Mouse (Mus musculus) heart, postnatal 25 days (tissue): ENCODE measurements around the gene Gm13889. TPM values are rescaled to one million over a fixed set of nuclear protein-coding genes. Genes with fewer than 3 reads are reported as not detected.

Experiments
- DNase-seq: peaks from one replicate; pipeline ENCODE4 v3.0.0; 2022; ENCODE audit warnings: low spot score
- intact Hi-C: fragments of 180-260 bp; cut with DNase I; formaldehyde crosslinking; loops from one replicate; pipeline ENCODE4 v1.15.1; 2025
- total RNA-seq, 2 experiments: library from RNA; stranded (reverse); gene quantifications; 2 replicates each; pipeline ENCODE4 v1.2.3; 2021

Gm13889 gene
- total RNA-seq, result 10 to 100 TPM in 1 of 2 experiments, 1 to 10 TPM in 1; 9.5 to 11.2 TPM

- DNase-seq, result peak; percentile 56
- intact Hi-C loops, result loop anchor here (5.0 kb wide), 1 partner anchor 85 kb away; no protein-coding TSS in a partner anchor
These were observed at the start of gene Gm13889 for GRCm38 (mm10) chr2:93956908-93957784. Gene Gm13889 (minus strand): TSS chr2:93957201.

DNA sequence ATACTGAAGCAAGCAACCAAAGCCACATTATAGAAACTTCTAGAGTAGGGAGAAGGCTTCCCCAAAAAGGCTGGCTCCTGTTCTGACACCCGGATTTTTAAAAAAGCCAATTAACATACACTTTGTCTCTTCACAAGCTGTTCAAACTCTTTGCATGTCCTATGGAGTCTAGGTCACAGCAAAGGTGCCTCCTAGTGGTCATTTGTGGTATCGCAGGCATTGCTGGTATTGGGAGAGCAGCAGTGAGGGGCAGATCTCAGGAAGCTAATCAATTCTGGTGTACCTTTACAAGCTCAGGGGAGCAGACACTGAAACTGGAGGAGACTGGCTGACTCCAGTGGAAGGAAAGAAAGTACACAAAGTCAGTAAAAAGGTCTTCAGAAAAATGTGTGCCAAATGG is 45.3 kb upstream of the Gm13889 start:
- peak; percentile 39 for DNase-seq
- intact Hi-C loops, result loop anchor here (1.0 kb wide), 1 partner anchor 131 kb away; no protein-coding TSS in a partner anchor

DNA sequence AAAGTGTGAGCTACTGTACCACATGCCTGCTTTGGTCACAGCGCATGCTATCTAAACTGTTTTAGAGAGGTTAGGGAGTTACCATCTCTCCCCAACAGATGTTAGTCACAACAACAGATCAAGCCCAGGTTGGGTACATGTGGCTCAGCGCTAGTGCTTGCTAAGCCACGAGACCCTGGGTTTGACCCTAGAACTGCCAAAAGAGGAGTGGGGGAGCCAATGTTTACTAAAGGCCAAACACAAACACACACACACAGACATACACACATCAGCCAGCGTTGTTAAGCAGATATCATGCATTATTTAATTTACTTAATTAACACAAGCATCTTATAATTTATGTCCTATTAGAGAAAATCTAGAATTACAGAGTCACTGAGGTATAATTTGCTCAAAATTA is 44.9 kb upstream of the Gm13889 start:
- intact Hi-C loops, result loop anchor here (1.0 kb wide), 1 partner anchor 131 kb away; no protein-coding TSS in a partner anchor
- DNase-seq, result no peak

DNA sequence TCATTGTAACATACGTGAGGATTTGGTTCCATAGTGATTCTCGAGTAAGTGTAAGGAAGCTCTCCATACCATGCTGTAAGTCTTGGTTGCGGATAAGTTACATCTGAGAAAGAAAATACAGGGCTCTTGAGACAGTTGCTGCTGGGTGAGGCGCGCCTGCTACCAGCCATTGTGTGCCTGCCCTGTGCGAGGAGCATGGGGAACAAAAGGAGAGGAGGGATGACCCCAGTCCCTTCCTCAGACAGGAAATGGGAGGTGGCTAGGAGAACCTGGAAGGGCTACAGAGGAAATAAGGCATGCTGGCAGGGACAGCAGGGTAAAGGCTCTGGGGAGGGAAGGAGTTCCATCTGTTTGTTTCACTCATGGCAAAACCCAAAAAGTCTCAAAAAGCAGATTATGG is 44.4 kb upstream of the Gm13889 start:
- intact Hi-C loops, result no loop called here
- no peak for DNase-seq

DNA sequence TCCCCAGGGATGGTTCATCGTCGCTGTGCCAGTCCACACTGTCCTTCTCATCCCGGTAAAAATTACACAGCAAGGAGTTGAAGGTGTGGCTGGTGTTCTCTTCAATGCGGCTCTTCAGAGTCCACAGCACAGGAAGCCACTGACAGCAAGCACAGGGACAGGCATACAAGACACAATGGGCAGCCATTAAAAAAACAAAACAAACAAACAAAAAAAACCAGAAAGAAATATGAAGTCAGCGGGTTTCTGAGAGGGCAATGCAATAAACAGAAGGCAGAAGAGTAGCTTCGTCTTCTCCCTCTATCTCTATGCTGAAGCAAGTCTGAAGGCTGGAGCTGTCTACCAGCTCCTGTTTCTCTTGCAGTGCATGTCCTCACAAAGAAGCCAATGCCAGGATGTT is 39.3 kb upstream of the Gm13889 start, which contains the start of gene Gm27027:
Gene Gm27027 (minus strand): TSS at position 101 of the 400 bp plus-strand sequence.
- intact Hi-C loops, result no loop called here
- no peak for DNase-seq

DNA sequence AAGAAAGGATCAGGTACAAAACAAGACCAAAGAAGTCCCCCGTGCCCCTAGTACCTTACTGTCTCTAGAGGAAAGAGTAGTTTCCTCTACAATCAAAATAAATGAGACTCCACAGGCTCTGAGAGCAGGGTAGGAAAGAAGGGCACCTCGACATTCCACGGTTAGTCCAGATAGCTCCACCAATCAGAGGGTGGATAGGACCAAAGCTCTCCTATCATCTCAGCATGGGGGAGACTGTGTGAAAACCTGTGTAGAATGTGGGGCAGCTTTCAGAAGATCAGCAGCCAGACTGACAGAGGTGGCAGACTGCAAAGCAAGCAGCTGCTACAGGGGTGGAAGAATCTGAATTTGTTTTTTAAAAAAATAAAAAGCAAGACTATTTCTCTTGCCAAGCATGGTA is 35.8 kb upstream of the Gm13889 start:
- no peak for DNase-seq
- intact Hi-C loops, result no loop called here

DNA sequence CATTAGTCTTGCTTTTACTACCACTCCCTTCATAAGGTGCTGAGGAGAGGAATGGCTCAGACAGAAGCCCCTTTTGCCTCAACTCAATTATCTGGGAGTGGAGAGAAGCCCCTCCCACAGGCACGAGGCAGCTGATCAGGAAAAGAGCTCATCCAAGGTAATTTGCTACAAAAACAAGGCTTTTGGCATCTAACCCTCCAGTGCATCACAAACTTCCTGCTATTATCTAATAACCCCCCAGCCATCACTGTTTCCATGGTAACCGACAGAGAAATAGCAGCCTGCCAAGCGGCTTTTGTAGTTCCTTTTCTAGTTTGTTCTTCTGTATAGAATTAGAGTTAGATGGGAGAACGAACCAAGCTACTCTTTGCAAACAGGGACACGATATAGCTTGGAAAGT is 35.3 kb upstream of the Gm13889 start:
- intact Hi-C loops, result no loop called here
- DNase-seq, result no peak

DNA sequence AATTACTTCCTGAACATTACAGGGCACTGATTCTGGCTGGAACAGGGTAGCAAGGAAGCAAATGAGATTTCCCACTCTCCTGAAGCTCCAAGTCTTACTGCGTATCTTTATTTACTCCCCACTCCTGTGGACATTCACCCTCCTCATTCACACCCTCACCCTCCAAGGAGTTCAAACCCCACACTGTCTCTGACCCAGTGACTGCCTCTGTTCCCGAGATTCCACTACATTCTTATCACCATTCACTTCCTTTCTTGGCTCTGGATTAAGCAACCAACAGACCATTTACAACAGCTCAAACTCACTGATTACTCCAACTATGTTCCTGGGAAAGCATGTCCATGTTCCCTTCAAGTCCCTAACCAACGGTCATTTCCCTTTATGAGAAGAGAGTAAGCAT is 34.3 kb upstream of the Gm13889 start:
- no peak for DNase-seq
- intact Hi-C loops, result no loop called here

GRCm38 (mm10) chr2:93988440-93988839 is 31.4 kb upstream of the Gm13889 start:
- intact Hi-C loops, result no loop called here
- no peak for DNase-seq

- intact Hi-C loops, result no loop called here
- DNase-seq, result no peak
These were observed 25.6 kb upstream of the Gm13889 start for GRCm38 (mm10) chr2:93982457-93983235.

DNA sequence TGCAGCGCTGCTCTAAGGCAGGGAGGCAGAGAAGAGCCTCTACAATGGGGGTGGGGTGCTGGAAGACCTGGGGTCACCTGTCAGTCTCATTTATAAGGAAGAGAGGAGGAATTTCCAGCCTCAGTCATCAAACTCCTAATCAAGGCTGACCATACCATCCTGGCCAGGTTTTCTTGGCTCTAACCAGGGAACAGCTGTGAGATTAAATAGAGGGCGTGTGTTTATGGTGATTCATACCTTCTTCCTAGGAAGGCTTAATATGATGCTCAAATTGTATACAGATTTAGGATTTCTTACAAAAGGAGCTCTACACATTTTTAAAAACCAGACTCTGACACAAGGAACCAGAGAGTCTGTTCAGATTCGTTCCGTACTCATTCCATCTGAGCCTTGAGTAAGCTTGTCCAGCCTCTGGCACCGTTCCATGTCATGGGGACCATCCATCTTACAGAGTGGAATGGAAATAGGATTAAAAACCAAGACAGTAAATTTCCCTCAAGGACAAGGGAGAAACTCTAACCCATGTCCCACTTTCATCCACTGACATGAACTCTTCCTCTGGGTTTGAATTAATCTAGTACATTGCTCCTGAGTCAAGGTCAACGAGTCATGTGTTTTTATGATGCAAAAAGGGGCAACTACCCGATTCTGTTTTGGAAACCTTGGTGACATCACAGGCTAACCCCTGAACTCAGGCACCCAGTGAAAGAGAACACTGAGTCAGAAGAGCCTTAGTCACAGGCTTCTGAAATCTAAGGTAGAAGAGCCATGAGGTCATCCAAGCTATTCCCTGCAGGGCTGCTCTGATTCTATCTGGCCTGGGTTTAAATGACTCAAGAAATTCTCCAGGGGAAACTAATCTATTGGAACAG is 22.5 kb upstream of the Gm13889 start:
- no peak for DNase-seq

DNA sequence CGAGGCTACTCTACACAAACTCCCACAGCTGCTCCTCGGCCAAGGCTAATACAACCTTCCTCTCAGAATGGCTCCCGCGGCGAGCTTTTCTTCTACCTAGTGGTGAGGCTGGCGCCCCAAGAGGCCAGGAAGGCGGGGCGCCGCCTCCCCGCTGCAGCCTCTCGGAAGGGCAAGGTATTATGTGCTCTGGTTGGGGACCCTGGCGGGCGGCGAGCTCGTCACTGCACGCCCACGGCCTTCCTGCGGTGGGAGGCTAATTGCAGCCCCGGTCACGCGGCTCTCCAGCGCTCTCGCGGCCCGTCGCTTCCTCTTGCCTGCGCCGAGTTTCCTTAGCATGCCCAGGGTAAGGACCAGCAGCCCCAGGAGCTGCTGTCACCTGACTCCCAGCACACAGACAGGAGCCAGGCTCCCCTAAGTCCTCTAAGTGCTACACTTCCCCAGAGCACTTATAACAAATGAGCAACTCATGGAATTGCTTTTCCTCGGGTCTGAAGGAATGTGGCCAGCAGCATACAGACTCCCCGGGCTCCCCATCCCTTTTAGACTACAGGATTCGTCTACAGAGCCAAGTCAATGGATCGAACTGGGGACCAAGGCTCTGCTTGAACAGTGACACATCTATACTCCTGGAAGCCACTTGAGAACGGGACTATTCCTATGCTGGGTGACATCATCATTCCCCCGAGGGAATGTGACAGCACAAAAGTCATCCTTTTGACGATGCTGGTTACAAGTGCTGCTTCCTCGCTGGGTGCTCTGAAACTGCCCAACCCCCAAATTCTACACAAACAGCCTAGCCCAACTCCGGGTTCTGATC is 19.6 kb upstream of the Gm13889 start:
- DNase-seq, result peak; percentile 24
- intact Hi-C loops, result no loop called here

More for the DNA sequence above, 22.5 kb upstream of the Gm13889 start:
- intact Hi-C loops, result no loop called here

DNA sequence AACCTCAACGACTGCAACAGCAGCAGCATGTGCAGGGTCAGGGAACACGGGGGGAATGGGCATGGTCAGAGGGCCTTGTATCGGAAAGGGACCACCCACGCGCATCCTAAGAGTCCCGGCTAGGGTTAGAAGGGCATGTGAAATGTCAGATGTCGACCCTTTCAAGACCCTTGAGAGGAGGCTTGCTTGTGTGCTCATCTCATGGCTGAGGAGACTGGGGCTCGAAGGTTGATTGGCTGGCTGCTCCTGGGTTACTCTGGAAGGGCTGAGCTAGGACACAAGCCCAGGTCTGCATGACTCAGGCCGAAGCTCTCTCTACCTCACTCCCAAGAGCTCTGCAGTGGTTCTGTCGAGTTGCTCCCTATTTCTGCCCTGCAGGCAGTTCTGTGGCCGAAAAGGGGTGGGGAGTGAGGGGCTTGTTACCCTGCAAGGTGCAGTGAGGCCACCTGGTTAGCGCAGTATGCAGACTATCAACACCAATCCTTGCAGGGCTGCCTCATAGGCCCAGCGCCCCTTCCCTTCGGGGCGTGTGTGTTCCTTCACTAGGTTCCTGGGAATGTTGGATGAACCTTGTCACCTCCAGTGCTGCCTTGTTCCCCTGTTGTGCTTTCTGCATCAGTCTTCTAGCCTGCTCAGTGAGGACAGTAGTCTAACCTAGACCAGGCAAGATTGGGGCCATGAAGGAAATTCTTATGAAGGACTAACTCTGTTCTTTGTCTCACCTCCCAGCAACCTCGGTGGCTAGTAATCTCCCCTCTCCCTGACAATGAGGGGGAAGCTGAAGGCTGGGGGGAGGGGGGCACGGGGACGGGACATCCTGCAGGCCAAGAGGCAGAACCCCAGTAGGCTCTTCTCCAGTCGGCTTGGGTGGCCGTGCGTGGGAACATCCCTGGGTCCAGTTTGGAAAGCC is 18.8 kb upstream of the Gm13889 start:
- intact Hi-C loops, result no loop called here

DNA sequence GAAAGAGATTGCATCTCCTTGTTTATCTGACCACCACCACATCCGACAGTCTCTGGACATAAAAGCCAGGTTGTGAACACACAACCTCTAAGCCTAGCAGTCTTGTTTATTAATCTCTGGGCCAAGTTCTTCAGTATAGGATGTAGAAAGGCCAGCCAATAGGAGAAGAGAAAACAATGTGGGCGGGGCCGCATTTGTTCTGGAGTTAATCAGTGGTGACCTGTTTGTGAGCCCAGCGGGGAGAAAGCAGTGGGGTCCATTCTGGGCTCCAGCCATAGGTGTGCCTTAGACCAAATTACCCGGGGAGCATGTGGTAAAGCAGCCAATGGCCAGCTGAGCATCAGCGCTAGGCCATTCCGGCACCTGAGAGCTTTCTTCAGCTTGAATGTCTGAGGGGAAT is 18.0 kb upstream of the Gm13889 start:
- DNase-seq, result no peak
- intact Hi-C loops, result no loop called here

More for the DNA sequence above, 18.8 kb upstream of the Gm13889 start:
- no peak for DNase-seq

DNA sequence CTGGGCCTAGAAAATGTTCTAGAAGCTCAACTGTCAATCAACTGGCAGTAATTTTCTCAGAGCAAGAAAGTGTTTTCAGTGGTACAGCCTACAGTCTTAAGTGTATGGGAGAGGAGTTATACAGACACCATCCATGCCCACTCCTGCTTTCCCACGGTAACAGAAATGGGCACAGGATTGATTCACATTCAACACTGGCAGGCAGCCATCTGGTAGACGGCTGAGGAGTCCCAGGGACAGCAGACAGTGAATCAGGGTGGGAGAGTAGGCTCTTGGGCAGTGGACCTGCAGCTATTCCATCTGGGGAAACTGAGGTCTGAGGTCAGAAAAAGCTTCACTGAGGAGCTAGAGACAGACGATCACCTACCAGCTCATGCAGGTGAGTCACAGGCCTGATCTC is 14.6 kb upstream of the Gm13889 start:
- intact Hi-C loops, result no loop called here
- no peak for DNase-seq

DNA sequence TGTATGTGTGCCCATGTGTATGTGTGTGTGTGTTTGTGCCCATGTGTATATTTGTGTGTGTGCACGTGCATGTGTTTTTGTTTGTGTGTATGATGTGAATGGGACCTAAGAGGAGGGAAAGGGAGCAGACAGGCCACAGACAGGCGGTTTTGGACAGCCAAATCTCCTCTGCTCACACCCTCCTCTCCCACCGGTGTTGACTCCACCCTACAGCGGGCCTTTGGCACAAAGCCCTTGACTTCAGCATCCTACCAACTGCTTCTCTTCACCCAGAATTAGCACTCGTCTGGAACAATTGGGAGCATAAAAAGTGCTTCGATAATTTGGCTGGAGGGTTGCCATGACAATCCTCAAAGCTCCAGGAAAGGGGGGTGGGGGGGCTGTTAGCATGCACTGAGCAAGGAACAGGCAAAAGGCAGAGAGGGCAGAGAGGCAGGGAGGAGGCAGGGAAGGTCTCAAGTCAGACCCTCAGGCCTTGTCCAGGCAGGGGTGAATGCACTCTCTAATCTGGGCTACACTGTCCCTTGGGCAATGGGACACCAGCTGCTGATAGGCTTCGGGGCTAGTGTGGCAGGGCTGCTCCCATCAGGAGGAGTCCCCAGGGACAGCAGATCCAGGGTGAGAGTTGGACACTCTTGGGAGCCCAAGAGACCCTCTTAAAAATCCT is 7.6 kb upstream of the Gm13889 start:
- DNase-seq, result no peak
- intact Hi-C loops, result no loop called here

- DNase-seq, result no peak
- intact Hi-C loops, result no loop called here
These were observed 6.8 kb upstream of the Gm13889 start for GRCm38 (mm10) chr2:93963802-93964201.
